Mouse (Mus musculus) heart, adult 2 months (tissue): ENCODE results near the gene Stk38.

Experiments used
- CTCF ChIP-seq: fragments of 200-600 bp; IDR thresholded peaks from 2 replicates; pipeline ENCODE4 v1.8.1; 2022; ENCODE audit warnings: antibody characterized with exemption, mild to moderate bottlenecking, moderate library complexity
- EP300 ChIP-seq: fragments of 200-500 bp; IDR thresholded peaks from 2 replicates; pipeline ENCODE4 v1.6.1; 2011; ENCODE audit warnings: low read depth, low read length, control low read depth; ENCODE audit not compliant: insufficient read depth
- POLR2A ChIP-seq: fragments of 200-500 bp; IDR thresholded peaks from 2 replicates; pipeline ENCODE4 v1.6.1; 2011; ENCODE audit warnings: mild to moderate bottlenecking, low read depth, low read length, control low read depth; ENCODE audit not compliant: insufficient read depth

GRCm38 (mm10) chr17:29024047-29024892 is 16.5 kb upstream of the Stk38 start:
- TF ChIP-seq CTCF (no peak), POLR2A (no peak), EP300 (no peak)
